Mouse (Mus musculus): ENCODE measurements around the gene Gtf2f2.

- TF ChIP-seq CTCF (IDR thresholded peaks at IDR 0.05) = no peak
- no peak for TF ChIP-seq EP300 (IDR thresholded peaks at IDR 0.05)
Observed at GRCm38 (mm10) chr14:76005011-76005410, 5.7 kb downstream of the Gtf2f2 start.

Measured in lung, postnatal 0 days (tissue).